Mouse (Mus musculus) embryonic facial prominence, embryonic 14.5 days (tissue): ENCODE measurements at regions not wholly inside any gene's neighbourhood (a gene's known extent, or its start where the extent isn't known, plus 50 kb on each side); places are given as distances from the start of the nearest gene placed in this dataset.

Source experiments
- ATAC-seq: fragments of 200-750 bp; cut with Nextera tagmentation; 2 replicates; pipeline ENCODE4 v1.8.0; 2017; ENCODE audit warnings: low read depth, moderate number of reproducible peaks, moderate TSS enrichment
- DNase-seq: peaks from one replicate; pipeline ENCODE4 v3.0.0-alpha.2; 2015; ENCODE audit warnings: low spot score
- H3K27ac ChIP-seq: fragments of 300-500 bp; sonication (generic); replicated peaks from 2 replicates; pipeline ENCODE4 v1.5.1; 2014; ENCODE audit warnings: low read depth, mild to moderate bottlenecking, low read length, moderate library complexity
- H3K27me3 ChIP-seq: fragments of 300-500 bp; sonication (generic); replicated peaks from 2 replicates; pipeline ENCODE4 v1.6.1; 2014; ENCODE audit warnings: low read length; ENCODE audit not compliant: control insufficient read depth, insufficient read depth
- H3K36me3 ChIP-seq: fragments of 300-500 bp; sonication (generic); 2 replicates; pipeline ENCODE4 v1.6.1; 2014; ENCODE audit warnings: low read length, mixed read lengths; ENCODE audit not compliant: control insufficient read depth, insufficient read depth
- H3K4me1 ChIP-seq: fragments of 300-500 bp; sonication (generic); 2 replicates; pipeline ENCODE4 v1.6.1; 2014; ENCODE audit warnings: antibody characterized with exemption, low read length; ENCODE audit not compliant: control insufficient read depth, insufficient read depth
- H3K4me2 ChIP-seq: fragments of 300-500 bp; sonication (generic); 2 replicates; pipeline ENCODE4 v1.6.1; 2014; ENCODE audit warnings: low read depth, mild to moderate bottlenecking, low read length, moderate library complexity, mixed read lengths
- H3K4me3 ChIP-seq: fragments of 300-500 bp; sonication (generic); 2 replicates; pipeline ENCODE4 v1.5.1; 2014; ENCODE audit warnings: low read depth, mild to moderate bottlenecking, low read length
- H3K9ac ChIP-seq: fragments of 300-500 bp; sonication (generic); 2 replicates; pipeline ENCODE4 v1.6.1; 2014; ENCODE audit warnings: low read depth, mild to moderate bottlenecking, low read length, moderate library complexity, mixed read lengths
- H3K9me3 ChIP-seq: fragments of 300-500 bp; sonication (generic); 2 replicates; pipeline ENCODE4 v1.6.1; 2016; ENCODE audit warnings: low read length; ENCODE audit not compliant: control insufficient read depth
- WGBS: fragments of 180-500 bp; shearing (Covaris S2); extraction: QIAGEN DNeasy Blood & Tissue Kit; methylation state at CpG from one replicate; pipeline ENCODE4 v1.1.7; 2014; 5-methylcytosine and 5-hydroxymethylcytosine counted together

- no peak for DNase-seq
- H3K27me3 ChIP-seq: no peaks in the 10 kb centered on the region
- H3K9me3 ChIP-seq: no peaks in the 10 kb centered on the region
- H3K4me3 ChIP-seq: no peak overlapping the region
- no peak for ATAC-seq
- 82% methylated on average over 5 of the region's 5 CpGs for WGBS
- H3K36me3 ChIP-seq: no peaks in the 10 kb centered on the region
- H3K4me2 ChIP-seq: no peak overlapping the region
- H3K4me1 ChIP-seq: no peaks in the 10 kb centered on the region
- no peak overlapping the region for H3K9ac ChIP-seq
- no peak overlapping the region for H3K27ac ChIP-seq
Observed at GRCm38 (mm10) chr9:82759979-82760378, 69.4 kb upstream of the Irak1bp1 start.

GRCm38 (mm10) chr9:82760682-82761468 is 68.5 kb upstream of the Irak1bp1 start:
- no peak for DNase-seq
- Histone ChIP-seq H3K9ac (no peak overlapping the region), H3K27me3 (no peaks in the 10 kb centered on the region), H3K4me1 (no peaks in the 10 kb centered on the region), H3K36me3 (no peaks in the 10 kb centered on the region), H3K4me2 (no peak overlapping the region), H3K9me3 (no peaks in the 10 kb centered on the region), H3K27ac (no peak overlapping the region), H3K4me3 (no peak overlapping the region)
- WGBS: 88% methylated on average over 9 of the region's 9 CpGs
- no peak for ATAC-seq

DNA sequence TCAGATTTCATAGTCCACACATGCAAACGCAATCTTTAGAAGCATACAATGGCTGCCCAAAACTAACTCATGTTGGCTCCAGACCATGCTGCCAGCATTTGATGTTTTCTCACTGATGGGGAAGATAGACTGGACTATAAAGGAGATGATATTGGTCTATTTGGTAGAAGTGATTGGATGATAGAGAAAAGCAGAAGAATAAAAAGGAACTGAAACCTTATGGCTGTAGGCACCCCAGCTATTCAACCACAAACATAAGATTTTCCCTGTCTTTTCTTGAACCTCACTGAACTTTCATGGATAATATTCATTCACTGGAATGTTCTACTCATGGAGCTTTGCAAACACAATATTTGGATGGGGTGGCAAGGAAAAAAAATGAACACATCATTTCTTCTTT is 65.7 kb upstream of the Irak1bp1 start:
- WGBS: 80% methylated on average over 1 of the region's 1 CpGs
- H3K4me2 ChIP-seq: no peak overlapping the region

More for the DNA sequence above, 65.7 kb upstream of the Irak1bp1 start:
- Histone ChIP-seq H3K9ac (no peak overlapping the region), H3K4me1 (no peaks in the 10 kb centered on the region), H3K9me3 (no peaks in the 10 kb centered on the region), H3K4me3 (no peak overlapping the region), H3K27ac (no peak overlapping the region), H3K27me3 (no peaks in the 10 kb centered on the region), H3K36me3 (no peaks in the 10 kb centered on the region)
- ATAC-seq (no peak), DNase-seq (no peak)
